In the genomic region with DNA sequence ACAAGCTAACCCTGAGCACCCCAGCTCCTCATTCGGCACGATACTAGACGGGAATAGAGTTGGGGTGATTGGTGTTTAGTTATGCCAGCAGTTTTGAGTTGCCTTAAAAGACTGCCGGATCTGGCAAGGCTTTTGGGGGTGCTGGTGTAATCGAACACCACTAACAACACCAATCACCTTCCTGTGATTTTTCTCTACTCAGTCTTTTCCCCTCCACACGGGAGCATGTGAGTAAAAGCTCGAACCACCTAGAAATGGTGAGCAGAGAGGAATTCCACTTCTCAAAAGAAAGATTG, we compare ENCODE assay signal across 9 mouse cellular contexts. TPM values are rescaled to one million over a fixed set of nuclear protein-coding genes. Genes with fewer than 3 reads are reported as not detected.
DNase-seq lines count a peak whose midpoint lies in the region; ATAC-seq and TF ChIP-seq lines count a peak whose summit lies in the region.
"Had no signal": no experiment of that assay in that cellular context is flagged by ENCODE, and none has a peak within 500 bp of the region (broad histone marks: within the 10 kb centered on the region; RNA-seq: fewer than 3 reads in every experiment).

No protein-coding gene starts in this region.

- peaks cover 17% of the 10 kb centered on the region for H3K4me1 ChIP-seq in testis, adult 2 months (ENCODE audit: control insufficient read depth, insufficient read depth, low read length)
- peaks cover 12% of the 10 kb centered on the region; the same call in 1 of the 2 replicates for H3K4me1 ChIP-seq in liver, embryonic 13.5 days (replicated peaks)
- H3K4me1 ChIP-seq in thymus, adult 2 months (replicated peaks; ENCODE audit: control insufficient read depth, insufficient read depth, low read length): peaks cover 3% of the 10 kb centered on the region; the same call in 1 of the 2 replicates

- H3K27ac ChIP-seq in testis, adult 2 months (ENCODE audit: control insufficient read depth, insufficient read depth, low read depth, low read length): no peak overlapping the region
- peak overlapping the region; percentile 50; the same call in 1 of the 2 replicates for H3K27ac ChIP-seq in liver, embryonic 13.5 days
- H3K27ac ChIP-seq in thymus, adult 2 months (ENCODE audit: control insufficient read depth, insufficient read depth, low read length): no peak overlapping the region

- no peaks in the 10 kb centered on the region for H3K9me3 ChIP-seq in liver, embryonic 13.5 days (replicated peaks)

- TF ChIP-seq POLR2A in testis, adult 2 months (IDR thresholded peaks at IDR 0.05; ENCODE audit: control insufficient read depth, low read depth, low read length): no peak
- TF ChIP-seq POLR2A in thymus, adult 2 months (IDR thresholded peaks at IDR 0.05; ENCODE audit: control insufficient read depth, extremely low read depth, insufficient read depth, low read length, poor library complexity): no peak

- peak overlapping the region; percentile 69 for H3K9ac ChIP-seq in liver, embryonic 13.5 days

- no peaks in the 10 kb centered on the region for H3K36me3 ChIP-seq in testis, adult 2 months (ENCODE audit: control insufficient read depth, insufficient read depth, low read length)
- H3K36me3 ChIP-seq in liver, embryonic 13.5 days: no peaks in the 10 kb centered on the region
- H3K36me3 ChIP-seq in thymus, adult 2 months (ENCODE audit: control insufficient read depth, insufficient read depth, low read length): no peaks in the 10 kb centered on the region

- WGBS in liver, embryonic 13.5 days (ENCODE audit: insufficient replicate concordance): 3% methylated on average over 7 of the region's 7 CpGs
- WGBS in thymus, adult 2 months: 4% methylated on average over 7 of the region's 7 CpGs

- ATAC-seq in liver, embryonic 13.5 days (ENCODE audit: low read depth): no peak

- DNase-seq in embryo, embryonic 10.5 days (ENCODE audit: low spot score): peak; percentile 63
- no peak for DNase-seq in embryo, embryonic 10 days (ENCODE audit: low spot score)
- no peak for DNase-seq in testis, postnatal 10 days (ENCODE audit: low spot score)
- DNase-seq in liver, embryonic 13.5 days: no peak
- no peak for DNase-seq in cerebellum, postnatal 4 days (ENCODE audit: low spot score in 2 of 2)
- no peak for DNase-seq in cerebellum, adult 9-10 months
- DNase-seq in thymus, adult 2 months: no peak
- DNase-seq: adrenal gland, postnatal 14 days had no signal

- peak overlapping the region; percentile 55 for H3K4me2 ChIP-seq in liver, embryonic 13.5 days

- H3K27me3 ChIP-seq in testis, adult 2 months (ENCODE audit: control insufficient read depth, insufficient read depth, low read length): no peaks in the 10 kb centered on the region; the same call in 1 of the 2 replicates
- peaks cover 89% of the 10 kb centered on the region for H3K27me3 ChIP-seq in liver, embryonic 13.5 days
- H3K27me3 ChIP-seq in thymus, adult 2 months (ENCODE audit: control insufficient read depth, insufficient read depth, low read length): peaks cover 43% of the 10 kb centered on the region

- H3K4me3 ChIP-seq in testis, adult 2 months (ENCODE audit: control insufficient read depth, low read depth, low read length): peak overlapping the region; percentile 52; the same call in 1 of the 2 replicates
- H3K4me3 ChIP-seq in liver, embryonic 13.5 days (replicated peaks): peak overlapping the region; percentile 59
- no peak overlapping the region for H3K4me3 ChIP-seq in thymus, adult 2 months (ENCODE audit: control insufficient read depth, insufficient read depth, low read length)

- no peak for TF ChIP-seq CTCF in testis, adult 2 months (IDR thresholded peaks at IDR 0.05; ENCODE audit: control insufficient read depth, insufficient read depth, insufficient replicate concordance, low read depth, low read length)
- no peak for TF ChIP-seq CTCF in thymus, adult 2 months (IDR thresholded peaks at IDR 0.05; ENCODE audit: borderline replicate concordance, control insufficient read depth, extremely low read depth, insufficient read depth, low read length, poor library complexity)

RNA-seq across cellular contexts. Expression of a gene that starts 12.2 kb away (rescaled TPM):
- 0.22 and 0.35 TPM in 2 replicates for polyA plus RNA-seq in testis, adult 2 months (2012; rRNA removed)
- polyA plus RNA-seq in liver, embryonic 13.5 days (2015; fragmentation: Nextera tagmentation; extraction: Ambion mirVana): 1.4 and 2.6 TPM in 2 replicates
- 0.19 and 0.22 TPM in 2 replicates for polyA plus RNA-seq in thymus, adult 2 months (2012; rRNA removed)
